Mouse (Mus musculus): ENCODE data around the gene Pabpc4. TPM values are rescaled to one million over a fixed set of nuclear protein-coding genes. Genes with fewer than 3 reads are reported as not detected.

Pabpc4 gene
- total RNA-seq (2021), result 100 to 1,000 TPM; 334 to 358 TPM

DNA sequence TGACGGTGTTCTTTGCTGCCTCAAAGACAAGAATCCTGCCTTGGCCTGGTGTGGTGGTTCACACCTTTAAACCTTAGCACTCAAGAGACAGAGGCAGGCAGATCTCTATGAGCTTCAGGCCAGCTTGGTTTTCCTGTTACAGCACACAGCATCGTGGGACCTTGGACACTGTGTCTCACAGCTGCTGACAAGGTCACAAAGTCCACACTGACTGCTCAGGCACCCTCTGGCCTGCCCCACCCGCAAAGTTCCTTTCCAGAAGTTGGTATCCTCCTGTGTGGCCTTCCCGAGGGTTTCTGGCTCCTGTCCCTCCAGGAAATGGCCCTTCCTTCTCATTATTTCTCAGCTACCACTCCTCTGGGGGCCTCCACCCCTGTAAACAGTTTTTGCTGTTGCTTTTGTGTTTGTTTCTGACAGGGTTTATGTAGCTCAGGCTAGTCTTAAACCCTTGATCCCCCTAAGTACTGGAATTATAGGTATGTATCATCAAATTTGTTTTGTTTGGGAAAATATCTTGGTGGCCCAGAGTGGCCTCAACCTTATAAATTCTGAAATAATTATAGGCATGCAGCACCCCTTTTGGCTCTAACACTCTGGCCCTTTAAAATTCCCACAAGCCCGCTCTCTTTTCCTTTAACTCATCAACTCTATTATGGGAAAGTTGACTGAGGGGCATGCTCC, at the start of gene Pabpc4:
Gene Pabpc4, plus strand, starts transcription at position 631 of the 681 bp plus-strand sequence.
- DNase-seq (ENCODE audit: low spot score), result no peak
- intact Hi-C loops (cut with DNase I), result no loop called here

DNA sequence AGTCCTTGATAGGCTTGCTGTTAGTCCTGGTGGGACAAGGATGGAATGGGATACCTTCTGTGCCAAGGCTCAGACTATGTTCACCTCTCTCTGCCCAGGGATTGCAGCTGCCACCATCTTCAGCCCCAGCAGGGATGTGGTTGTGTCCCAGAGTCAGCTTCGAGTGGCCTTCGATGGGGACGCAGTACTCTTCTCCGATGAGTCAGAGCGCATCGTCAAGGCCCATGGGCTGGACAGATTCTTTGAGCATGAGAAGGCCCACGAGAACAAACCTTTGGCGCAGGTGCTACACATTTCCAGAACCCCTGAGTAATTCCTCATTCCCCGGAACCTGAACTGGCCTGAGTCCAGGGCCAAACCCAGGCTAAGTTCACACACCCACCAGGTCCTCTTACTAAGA, 48.2 kb upstream of the Pabpc4 start:
- intact Hi-C loops (cut with DNase I), result no loop called here
- DNase-seq (ENCODE audit: low spot score), result no peak

DNA sequence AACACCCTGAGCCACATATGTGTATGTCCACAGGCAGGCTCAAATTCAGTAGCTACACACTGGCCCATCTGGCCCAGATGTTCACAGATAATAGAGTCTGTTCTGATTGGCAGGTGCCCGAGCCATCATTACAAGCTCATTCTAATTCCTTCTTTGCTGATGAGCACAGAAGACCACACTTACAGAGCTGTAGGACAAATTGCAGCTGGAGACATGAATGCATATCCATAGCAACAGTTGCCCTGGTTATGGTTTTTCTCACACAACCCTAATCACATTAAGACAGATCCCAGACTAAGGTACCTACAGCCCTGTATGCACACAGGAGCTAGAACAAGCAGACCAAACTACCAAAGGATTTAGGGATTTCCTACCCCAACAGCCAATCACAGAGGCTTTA, 46.8 kb upstream of the Pabpc4 start:
- DNase-seq (ENCODE audit: low spot score), result no peak
- intact Hi-C loops (cut with DNase I), result loop anchor here (5.0 kb wide), 1 partner anchor 58 kb away; no protein-coding TSS in a partner anchor

DNA sequence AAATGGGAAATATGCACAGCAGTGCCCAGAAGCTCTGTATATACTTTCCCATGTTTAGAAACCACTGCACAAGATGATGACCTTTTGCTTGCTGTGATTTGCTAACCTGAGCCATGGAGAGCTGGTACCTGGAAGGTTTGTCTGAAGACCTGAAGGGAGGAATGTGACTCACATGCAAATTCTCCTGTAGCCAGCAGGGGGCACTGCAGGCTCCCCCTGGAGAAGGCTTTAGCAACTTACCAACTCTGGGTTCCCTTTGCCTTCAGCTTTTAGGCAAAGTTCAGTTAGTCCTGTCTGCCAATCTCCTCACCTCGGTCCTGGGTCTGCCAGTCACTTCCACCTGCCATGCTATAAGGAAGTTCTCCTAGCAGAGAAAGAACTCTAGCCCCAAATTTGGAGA, 45.4 kb upstream of the Pabpc4 start:
- intact Hi-C loops (cut with DNase I), result loop anchor here (5.0 kb wide), 1 partner anchor 59 kb away; no protein-coding TSS in a partner anchor
- no peak for DNase-seq (ENCODE audit: low spot score)

DNA sequence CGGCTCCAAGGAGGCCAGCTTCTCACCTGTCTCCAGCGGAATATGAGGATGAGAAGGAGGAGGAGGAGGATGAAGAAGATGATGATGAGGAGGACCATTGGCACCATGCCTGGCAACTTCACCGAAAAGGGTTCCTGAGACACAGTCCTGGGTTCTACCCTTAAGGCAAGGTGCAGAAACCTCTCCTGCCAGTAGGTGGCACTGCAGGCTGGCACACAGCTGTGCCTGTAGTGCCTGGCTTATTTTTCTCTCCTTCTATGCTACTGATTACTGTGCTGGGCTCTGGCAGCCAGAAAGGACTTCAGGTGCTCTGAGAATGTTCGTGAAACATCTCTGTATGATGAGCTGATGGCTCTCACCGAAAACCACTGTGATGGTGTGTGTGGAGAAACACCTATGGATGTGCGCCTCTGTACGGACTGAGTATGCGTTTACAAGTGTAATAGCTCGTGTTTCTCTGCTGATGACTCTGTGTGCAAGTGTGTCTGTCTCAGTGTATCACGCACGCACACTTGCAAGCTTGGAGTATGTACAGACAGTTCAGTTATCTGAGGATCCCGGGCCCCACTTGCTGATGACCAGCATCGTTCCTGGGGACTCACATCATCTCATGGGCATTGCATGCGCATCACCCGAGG, 42.3 kb upstream of the Pabpc4 start:
- intact Hi-C loops (cut with DNase I), result loop anchor here (1.0 to 5.0 kb wide), 2 partner anchors 34 to 63 kb away; no protein-coding TSS in a partner anchor
- no peak for DNase-seq (ENCODE audit: low spot score)

DNA sequence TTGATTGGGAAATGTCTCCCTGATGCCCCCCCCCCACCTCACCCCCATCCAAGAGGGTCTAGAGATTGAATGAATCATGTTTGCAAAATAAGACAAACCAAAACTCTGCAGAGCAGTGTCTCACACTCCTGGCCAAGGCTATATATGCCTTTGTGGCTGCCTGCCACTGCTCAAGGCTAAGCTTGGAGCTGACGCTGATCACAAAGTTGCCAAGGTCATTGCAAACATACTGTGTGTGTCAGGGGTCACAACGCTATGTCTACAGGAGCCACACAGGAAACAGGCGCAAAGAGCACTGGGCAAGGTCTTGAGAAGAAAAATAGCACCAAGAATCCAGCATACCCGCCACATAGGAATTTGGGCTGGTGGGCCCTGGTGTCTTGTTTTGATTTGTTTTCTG, 41.5 kb upstream of the Pabpc4 start:
- intact Hi-C loops (cut with DNase I), result no loop called here
- DNase-seq (ENCODE audit: low spot score), result no peak

DNA sequence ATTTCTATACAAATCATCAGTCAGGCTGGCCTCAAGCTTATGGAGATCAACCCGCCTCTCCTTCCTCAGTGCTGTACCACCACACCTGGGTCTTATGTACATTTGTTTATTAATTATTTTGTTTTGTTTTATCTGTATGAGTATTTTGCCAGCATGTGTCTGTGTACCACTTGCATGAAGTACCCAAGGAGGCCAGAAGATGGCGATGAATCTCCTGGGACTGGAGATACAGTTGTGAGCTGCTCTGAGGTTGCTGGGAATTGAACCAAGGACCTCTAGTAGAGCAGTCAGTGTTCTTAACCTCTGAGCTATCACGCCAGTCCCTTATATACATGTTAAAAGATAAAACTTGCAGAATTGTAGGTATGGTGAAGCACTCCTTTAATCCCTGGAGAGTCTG, 38.8 kb upstream of the Pabpc4 start:
- no peak for DNase-seq (ENCODE audit: low spot score)
- intact Hi-C loops (cut with DNase I), result no loop called here

DNA sequence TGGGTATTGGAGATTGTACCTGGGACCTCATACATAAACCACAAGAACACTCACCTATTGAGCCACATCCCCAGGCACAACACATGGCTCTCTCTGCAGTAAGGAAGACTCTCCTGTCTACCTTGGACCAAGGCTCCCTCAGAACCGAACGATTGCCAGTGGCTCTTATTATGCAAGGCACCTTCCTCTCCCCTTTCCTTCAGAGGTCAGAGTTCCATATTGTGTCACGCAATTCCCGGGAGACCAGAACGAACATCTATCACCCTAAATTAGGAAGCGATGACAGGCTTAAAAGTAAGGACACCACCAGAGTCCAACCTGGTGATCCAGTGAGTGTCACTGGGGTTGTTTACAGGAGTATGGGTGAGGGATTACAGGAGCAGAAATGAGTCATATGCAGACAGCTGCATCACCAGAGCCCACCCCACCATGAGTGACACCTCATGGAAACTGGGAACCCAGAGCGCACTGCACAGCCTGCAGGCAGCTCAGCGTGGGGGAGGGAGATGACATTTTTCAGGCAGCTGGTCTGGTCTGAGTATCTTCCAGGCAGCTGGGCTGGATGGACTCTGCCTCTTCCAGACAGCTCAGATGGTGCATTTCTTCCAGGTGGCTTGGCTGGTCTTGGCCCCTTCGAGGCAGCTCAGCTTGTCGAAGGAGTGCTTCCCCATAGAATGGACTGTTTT, 36.3 kb upstream of the Pabpc4 start:
- intact Hi-C loops (cut with DNase I), result no loop called here
- peak; percentile 69 for DNase-seq (ENCODE audit: low spot score)

DNA sequence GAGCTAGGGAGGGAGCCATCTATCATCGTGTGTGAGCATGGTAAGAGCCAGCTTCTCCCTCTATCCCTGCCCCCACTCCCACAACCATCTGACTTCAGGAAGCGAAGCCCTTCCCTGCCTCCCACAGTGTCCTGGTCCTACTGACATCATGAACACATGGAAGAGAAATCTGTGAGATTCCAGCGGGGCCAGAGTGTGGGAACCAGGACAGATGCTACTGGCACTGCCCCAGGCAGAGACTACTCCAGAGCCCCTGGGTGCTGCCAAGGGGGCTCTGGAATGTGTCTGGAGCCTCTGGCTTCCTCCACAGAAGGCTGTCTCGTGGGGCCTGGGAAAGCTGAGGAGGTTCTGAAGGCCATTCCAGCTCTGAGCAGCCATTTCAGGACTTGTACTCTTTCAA, 34.4 kb upstream of the Pabpc4 start:
- intact Hi-C loops (cut with DNase I), result no loop called here
- peak; percentile 79 for DNase-seq (ENCODE audit: low spot score)

DNA sequence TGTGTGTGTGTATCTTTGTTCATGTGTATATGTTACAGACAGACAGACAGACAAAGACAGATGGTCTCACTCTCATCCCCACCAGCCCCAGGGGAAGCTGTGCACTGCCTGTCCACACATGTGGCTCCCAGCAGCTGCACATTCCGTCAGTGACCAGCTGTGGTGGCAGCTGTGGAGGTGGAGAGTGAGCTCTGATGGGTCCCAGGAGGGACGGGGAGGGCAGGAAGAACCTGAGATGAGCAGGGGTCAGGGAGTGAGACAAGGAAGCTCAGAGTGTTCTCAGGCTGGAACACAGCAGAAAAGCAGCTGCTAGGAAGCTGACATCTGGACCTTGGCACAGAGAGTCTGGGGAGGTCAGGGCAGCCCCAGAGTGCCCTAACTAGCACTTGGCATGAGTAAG, 33.9 kb upstream of the Pabpc4 start:
- peak; percentile 80 for DNase-seq (ENCODE audit: low spot score)
- intact Hi-C loops (cut with DNase I), result no loop called here

DNA sequence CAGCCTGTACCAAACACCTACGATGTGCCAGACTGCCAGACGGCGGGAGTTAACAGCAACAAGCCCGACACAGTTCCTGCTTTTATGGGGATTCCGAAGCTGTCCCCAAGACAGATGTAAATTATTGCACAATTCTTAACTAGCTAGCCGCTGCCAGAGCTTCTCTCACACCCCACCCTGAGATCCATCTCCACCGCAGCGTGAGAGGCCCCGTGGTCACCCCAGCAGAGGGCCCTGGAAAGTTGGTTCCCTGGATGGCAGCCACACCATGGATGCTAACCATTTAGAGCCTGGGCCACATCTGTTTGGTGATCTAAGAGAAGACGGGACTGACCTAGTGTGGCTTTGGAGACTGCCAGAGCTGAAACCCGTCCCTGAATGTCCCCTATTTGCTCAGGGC, 33.0 kb upstream of the Pabpc4 start:
- intact Hi-C loops (cut with DNase I), result no loop called here
- peak; percentile 60 for DNase-seq (ENCODE audit: low spot score)

DNA sequence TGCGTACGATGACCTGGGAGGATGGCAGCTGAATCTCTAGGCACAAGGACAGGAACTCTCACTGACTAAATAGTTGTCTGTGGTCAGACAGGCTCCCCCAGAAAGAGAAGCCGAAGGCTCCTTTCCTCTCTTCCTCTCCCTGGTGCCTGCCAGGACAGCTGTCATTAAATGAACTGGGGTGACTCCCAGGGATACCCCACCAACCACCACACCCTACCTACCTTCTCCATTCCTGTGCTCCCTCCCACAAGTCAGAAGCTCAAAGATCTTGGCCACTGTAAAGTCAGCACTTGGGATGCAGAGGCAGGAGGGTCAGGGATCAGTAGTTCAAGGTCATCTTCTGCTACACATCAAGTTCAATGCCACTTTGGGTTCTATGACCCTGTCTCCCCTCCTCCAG, 29.3 kb upstream of the Pabpc4 start:
- DNase-seq (ENCODE audit: low spot score), result no peak
- intact Hi-C loops (cut with DNase I), result no loop called here

DNA sequence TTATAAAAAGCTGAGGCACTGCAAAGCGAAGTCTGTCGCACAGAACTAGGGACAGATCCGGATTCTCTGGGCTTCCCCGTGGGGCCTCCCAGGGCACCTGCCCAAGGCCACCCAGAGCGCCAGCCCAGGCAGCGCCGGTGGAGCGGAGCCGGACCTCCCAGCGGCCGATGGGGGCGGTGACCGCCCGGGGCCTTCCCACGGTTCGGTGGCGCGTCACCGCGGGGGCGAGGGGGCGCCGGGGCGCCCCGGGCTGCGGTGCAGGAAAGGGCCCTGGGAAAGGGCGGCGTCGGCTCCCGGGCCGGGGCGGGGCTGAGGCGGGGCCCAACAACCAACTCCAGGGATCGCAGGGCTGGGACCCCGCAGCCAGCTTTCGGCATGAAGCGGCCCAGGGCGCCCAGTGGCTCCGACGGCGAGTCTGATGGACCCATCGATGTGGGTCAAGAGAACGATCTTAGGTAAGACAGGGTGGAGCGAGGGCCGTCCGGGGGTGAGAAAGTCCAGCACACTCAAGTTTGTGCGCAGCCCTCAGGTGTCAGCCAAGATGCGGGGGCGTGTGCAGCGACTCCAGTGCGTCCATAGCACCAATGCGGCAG, 28.6 kb upstream of the Pabpc4 start, which contains the start of gene Heyl:
Gene Heyl, plus strand, starts transcription at position 65 of the 593 bp plus-strand sequence.
- intact Hi-C loops (cut with DNase I), result no loop called here
- peak; percentile 74 for DNase-seq (ENCODE audit: low spot score)

DNA sequence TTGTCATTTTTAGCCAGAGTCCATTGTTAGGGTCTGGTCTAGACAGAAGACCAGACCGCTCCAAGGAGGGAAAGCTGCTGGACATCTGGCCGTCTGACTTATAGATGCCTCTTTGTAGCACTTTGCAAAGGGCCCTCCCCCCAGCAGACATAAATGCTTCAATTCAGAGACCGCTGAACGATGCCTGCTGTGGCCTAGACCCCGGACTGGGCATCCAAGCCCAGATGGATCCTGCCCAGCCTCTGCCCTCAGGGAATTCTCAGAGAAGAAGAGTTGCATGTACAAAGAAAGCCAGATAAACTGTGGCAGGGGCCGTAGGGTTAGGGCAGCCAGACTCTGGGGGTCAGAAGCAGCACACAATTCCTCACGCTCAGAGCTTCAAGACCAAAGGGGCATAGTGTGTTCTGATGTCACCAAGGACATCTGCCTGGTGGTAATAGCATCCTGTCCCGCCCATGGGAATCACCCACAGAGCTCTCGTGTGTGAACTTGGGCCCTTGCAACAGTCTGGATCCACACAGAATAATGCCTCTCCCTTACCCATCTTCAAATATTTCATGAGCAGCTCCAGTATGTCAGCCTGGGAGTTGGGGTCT, 26.2 kb upstream of the Pabpc4 start:
- DNase-seq (ENCODE audit: low spot score), result no peak
- intact Hi-C loops (cut with DNase I), result no loop called here

DNA sequence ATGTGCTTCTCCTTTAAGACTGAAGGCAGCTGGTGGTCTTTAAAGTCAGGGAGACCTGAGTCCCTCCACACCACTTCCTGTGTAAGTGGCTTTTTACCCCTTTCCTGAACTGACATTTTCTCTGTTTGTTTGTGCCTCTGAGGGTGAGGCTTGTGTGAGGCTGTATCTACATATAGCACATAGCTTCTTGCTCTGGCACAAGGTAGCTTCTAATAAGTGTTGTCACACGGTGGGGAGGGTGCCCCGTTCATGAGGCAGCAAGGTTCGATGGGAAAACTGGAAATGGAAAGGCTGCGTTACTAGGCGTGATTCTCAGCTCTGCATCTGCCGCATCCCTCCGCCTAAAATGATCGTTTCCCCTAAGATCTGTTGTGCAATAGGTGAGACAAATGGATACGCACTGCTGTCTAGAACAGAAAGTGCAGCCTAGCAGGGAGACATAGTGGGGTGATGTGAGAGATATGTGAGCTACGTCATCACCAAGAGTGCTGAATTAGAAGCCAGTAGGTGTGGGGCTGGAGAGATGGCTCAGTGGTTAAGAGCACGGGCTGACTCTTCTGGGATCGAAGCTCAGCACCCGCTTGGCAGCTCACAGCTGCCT, 25.6 kb upstream of the Pabpc4 start:
- DNase-seq (ENCODE audit: low spot score), result no peak
- intact Hi-C loops (cut with DNase I), result no loop called here

DNA sequence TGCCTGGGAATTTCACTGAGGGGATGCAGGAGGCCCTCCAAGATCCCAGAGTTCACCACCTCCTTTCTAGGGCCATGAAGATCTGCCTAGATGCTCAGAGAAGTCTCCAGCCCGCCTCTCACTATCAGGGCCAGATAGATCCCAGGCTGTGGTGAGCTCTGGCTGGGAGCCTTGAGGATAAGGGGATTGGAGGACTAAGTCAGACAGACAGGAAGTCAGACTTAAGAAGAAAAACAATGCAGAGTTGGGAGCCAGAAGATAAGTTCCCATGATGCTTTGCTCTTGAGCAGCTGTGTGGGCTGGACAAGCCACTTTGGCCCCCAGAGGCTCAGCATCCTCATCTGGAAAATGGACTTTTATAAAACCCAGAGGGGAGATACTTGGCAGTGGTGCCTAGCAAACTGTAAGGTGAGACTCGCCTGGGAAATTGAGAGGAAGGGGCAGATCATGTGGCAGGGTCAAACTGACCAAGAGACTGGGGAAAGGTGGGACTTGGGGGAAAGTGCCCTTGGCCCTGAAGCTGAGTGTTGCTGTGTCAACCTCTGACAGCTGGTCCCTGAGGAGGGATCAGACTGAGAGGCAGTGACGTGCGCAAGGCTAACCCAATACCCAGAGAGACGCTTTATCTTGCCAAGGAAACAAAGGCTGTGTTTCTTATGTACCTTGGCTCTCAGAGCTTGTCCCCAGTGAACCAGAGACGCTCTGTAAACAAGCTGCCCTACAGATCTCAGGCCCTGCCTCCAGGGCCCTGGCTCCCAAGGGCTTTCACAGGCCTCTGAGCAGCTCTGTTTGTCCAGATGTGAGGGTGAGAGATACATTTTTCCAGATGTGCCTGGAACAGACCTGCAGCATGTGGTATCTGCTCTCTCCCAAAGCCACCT, 24.5 kb upstream of the Pabpc4 start:
- intact Hi-C loops (cut with DNase I), result no loop called here
- peak; percentile 66 for DNase-seq (ENCODE audit: low spot score)

DNA sequence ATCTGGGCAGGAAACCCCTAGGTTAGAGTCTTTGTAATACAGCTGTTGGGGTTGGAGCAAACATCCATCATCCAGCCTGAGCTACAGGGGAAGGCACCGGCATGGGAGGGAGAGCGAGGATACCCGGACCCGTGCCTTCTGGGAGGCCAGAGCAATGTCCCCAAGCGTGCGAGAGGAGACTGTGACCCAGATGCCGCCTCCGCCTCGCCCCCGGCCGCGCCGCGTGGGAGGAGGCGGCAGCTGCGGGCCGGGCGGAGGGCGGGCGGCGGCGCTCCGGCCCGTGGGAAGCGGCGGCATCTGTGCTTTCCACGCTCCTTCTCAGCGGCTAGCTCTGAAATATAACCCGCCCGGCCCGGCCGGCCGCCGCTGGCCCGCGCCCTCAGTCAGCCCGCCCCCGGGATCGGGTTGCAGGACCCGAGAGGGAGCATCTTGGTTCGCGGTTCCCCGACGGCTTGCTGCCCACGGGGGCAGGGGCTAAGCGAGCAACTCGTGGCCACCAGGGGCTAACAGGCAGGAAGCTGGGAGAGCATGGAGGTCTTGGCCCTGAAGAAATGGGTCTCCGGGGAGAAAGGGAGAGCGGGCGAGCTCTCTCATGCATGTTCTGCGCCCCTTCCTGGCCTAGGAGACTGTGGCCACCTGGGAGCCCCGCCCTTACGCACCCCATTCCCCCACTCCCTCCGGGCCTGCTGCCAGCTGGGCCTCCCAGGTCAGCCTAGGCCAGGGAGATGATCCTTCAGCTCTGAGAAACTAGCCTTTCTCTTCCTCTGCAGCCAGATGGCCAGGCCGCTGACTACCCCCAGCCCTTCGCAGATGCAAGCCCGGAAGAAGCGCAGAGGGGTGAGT, 22.6 kb upstream of the Pabpc4 start:
- intact Hi-C loops (cut with DNase I), result no loop called here
- DNase-seq (ENCODE audit: low spot score), result peak; percentile 75

DNA sequence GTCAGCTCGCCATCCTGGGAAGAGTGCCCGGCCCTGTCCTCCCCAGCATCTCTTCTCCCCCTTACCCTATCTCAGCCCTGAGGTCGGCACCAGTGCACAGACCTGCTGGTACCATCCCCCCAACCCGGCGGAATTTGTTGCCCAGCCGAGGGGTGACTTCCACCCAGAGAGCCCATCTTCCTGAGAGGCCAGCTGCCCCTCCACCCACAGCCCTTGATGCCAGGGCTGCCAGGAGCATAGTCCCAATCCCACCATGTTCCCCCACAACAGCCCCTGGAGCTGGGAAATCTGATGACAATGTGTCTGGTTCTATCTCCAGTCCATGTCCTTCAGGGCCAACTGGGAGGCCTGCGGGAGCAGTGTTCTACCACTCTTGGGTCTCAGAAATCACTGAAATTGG, 15.9 kb upstream of the Pabpc4 start:
- no peak for DNase-seq (ENCODE audit: low spot score)
- intact Hi-C loops (cut with DNase I), result no loop called here
